Mouse (Mus musculus) midbrain, embryonic 10.5 days (tissue): Measurements from ENCODE around the gene Lta. TPM values are rescaled to one million over a fixed set of nuclear protein-coding genes. Genes with fewer than 3 reads are reported as not detected.
A peak's percentile ranks its signal among the peaks of the same experiment; 100 is the strongest.

Experiments
- DNase-seq: peaks from one replicate; pipeline ENCODE4 v3.0.0-alpha.2; 2017; ENCODE audit warnings: low spot score
- H3K27ac ChIP-seq: fragments of 300-500 bp; sonication (generic); replicated peaks from 2 replicates; pipeline ENCODE4 v1.5.1; 2016; ENCODE audit warnings: mild to moderate bottlenecking
- H3K27me3 ChIP-seq: fragments of 300-500 bp; sonication (generic); 2 replicates; pipeline ENCODE4 v1.6.1; 2016; ENCODE audit warnings: low read depth, mild to moderate bottlenecking; ENCODE audit not compliant: poor library complexity, severe bottlenecking
- H3K36me3 ChIP-seq: fragments of 300-500 bp; sonication (generic); 2 replicates; pipeline ENCODE4 v1.6.1; 2016; ENCODE audit warnings: mild to moderate bottlenecking, moderate library complexity
- H3K4me1 ChIP-seq: fragments of 300-500 bp; sonication (generic); 2 replicates; pipeline ENCODE4 v1.6.1; 2016
- H3K4me3 ChIP-seq: fragments of 300-500 bp; sonication (generic); 2 replicates; pipeline ENCODE4 v1.5.1; 2016; ENCODE audit warnings: mild to moderate bottlenecking, moderate library complexity
- H3K9me3 ChIP-seq: fragments of 300-500 bp; sonication (generic); replicated peaks from 2 replicates; pipeline ENCODE4 v1.6.1; 2016; ENCODE audit warnings: mild to moderate bottlenecking
- WGBS: fragments of 180-500 bp; shearing (Covaris S2); methylation state at CpG from one replicate; pipeline ENCODE4 v1.1.7; 2016; 5-methylcytosine and 5-hydroxymethylcytosine counted together
- microRNA-seq: library from miRNA; unstranded; fragments of <30 nt; microRNA quantifications from one replicate; pipeline ENCODE4, GENCODE M21; 2017
- polyA plus RNA-seq: library from polyadenylated mRNA; unstranded; fragments of >200 nt; fragmentation: Nextera tagmentation; extraction: Ambion mirVana; gene quantifications from 2 replicates; pipeline ENCODE4 v1.2.1, GENCODE M21; 2016

The Lta gene
- polyA plus RNA-seq, 1 experiment from 2014 or later: not detected

DNA sequence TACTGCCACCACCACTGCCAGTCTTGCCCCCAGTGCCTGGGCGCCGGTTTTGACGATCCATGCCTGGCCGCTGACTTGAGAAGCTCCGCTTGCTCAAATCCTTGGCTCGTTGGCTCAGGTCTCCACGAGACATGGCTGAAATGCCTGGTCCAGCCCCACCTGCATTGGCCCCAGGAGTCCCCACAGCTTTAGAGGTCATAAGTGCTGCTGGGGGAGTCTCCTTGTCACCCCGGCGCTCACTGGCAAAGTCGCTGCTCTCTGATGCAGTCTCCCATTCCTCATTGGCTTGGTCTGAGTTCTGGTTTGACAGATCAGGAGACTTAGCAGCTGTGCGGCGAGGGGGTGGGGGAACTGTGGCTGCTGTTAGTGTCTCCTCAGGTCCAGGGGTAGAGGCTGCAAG is 49.7 kb downstream of the Lta start:
- no peak for DNase-seq
- Histone ChIP-seq H3K27me3 (no peaks in the 10 kb centered on the region), H3K27ac (no peak overlapping the region), H3K9me3 (no peaks in the 10 kb centered on the region), H3K36me3 (peaks cover 99% of the 10 kb centered on the region), H3K4me3 (peak overlapping the region; percentile 4; the same call in 1 of the 2 replicates), H3K4me1 (no peaks in the 10 kb centered on the region)
- 93% methylated on average over 12 of the region's 12 CpGs for WGBS

DNA sequence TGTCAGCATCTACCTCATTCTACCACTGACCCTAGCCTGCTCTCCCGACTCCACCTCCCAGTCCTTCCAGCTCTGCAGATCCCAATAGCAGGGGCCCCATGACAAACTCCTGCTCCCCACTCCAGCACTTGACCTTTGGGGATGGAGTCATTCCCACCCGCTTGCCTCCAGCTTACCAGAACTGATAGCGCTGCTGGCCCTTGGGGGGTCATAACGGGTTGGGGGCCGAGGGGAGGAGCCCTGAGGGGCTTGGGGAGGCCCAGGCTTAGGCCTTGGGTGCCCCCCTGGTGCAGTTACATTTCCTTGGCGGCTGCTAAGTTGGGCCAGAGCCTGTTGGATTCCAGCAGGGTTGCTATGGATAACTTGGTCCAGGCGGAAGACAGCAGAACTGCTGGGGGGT is 50.5 kb downstream of the Lta start:
- Histone ChIP-seq H3K27me3 (no peaks in the 10 kb centered on the region), H3K36me3 (peaks cover 99% of the 10 kb centered on the region), H3K9me3 (no peaks in the 10 kb centered on the region), H3K4me1 (no peaks in the 10 kb centered on the region), H3K27ac (no peak overlapping the region), H3K4me3 (no peak overlapping the region)
- DNase-seq: no peak
- WGBS: 82% methylated on average over 7 of the region's 7 CpGs

DNA sequence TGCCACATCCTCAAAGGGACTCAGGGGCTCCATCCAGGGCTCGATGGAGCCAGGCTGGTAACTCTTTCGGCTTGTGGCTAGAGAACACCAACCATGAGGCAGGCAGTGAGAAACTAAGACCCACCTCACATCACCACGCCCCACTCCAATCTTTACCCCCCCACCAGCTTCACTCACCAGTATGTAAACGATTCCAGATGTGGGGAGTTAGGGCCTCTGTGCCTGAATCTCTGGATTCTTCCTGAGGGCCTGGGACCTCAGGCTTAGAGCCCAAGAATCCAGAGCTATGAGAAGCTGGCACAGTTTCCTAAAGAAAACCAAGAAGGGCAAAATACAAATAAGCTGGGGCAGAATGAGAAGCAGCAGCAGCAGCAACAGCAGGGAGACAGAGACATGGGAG is 51.2 kb downstream of the Lta start:
- peaks cover 99% of the 10 kb centered on the region for H3K36me3 ChIP-seq
- no peak overlapping the region for H3K4me3 ChIP-seq
- H3K27me3 ChIP-seq: no peaks in the 10 kb centered on the region
- H3K9me3 ChIP-seq: no peaks in the 10 kb centered on the region
- WGBS: 88% methylated on average over 4 of the region's 4 CpGs
- H3K27ac ChIP-seq: no peak overlapping the region
- no peak for DNase-seq
- no peaks in the 10 kb centered on the region for H3K4me1 ChIP-seq

Small RNA genes within 50 kb of the gene (microRNA-seq; reads per million reads assigned to microRNA genes)
- not detected for gene Mir6973a
- gene Mir6974: not detected
- gene Mir6975: 4.8 reads per million, percentile 11 among the genes with 10 or more reads in this experiment
- gene Mir8094: 0.90 reads per million

Other genes with a start within 250 kb of the Lta start
- 0.19 TPM in 1 of 2 replicates, not detected in the other for gene Hspa1b, start 246.1 kb downstream of the Lta start, polyA plus RNA-seq
- 0.27 TPM in 1 of 2 replicates, not detected in the other for gene Gm20481, start 235.4 kb downstream of the Lta start, polyA plus RNA-seq
- gene Hspa1a, start 233.2 kb downstream of the Lta start, polyA plus RNA-seq: 1.3 and 1.6 TPM in 2 replicates
- gene Hspa1l, start 232.6 kb downstream of the Lta start, polyA plus RNA-seq: 0.71 and 0.81 TPM in 2 replicates
- 307 and 337 TPM in 2 replicates for gene Lsm2, start 223.5 kb downstream of the Lta start, polyA plus RNA-seq
- 177 and 210 TPM in 2 replicates for gene Vars, start 204.4 kb downstream of the Lta start, polyA plus RNA-seq
- 0.19 and 0.28 TPM in 2 replicates for gene Vwa7, start 188.8 kb downstream of the Lta start, polyA plus RNA-seq
- gene Sapcd1, start 177.3 kb downstream of the Lta start, polyA plus RNA-seq: 7.1 and 7.7 TPM in 2 replicates
- 5.4 and 6.3 TPM in 2 replicates for gene Msh5, start 158.6 kb downstream of the Lta start, polyA plus RNA-seq
- gene Clic1, start 155.4 kb downstream of the Lta start, polyA plus RNA-seq: 216 and 217 TPM in 2 replicates
- 527 and 597 TPM in 2 replicates for gene Ddah2, start 146.3 kb downstream of the Lta start, polyA plus RNA-seq
- 0.17 TPM in 2 replicates for gene Ly6g6c, start 140.0 kb downstream of the Lta start, polyA plus RNA-seq
- gene Mpig6b, start 139.2 kb downstream of the Lta start, polyA plus RNA-seq: 1.3 TPM in 2 replicates
- 0.32 and 0.59 TPM in 2 replicates for gene Ly6g6e, start 128.4 kb downstream of the Lta start, polyA plus RNA-seq
- 2.0 and 3.5 TPM in 2 replicates for gene Ly6g6d, start 127.3 kb downstream of the Lta start, polyA plus RNA-seq
- 0.70 and 0.86 TPM in 2 replicates for gene Ly6g6f, start 119.7 kb downstream of the Lta start, polyA plus RNA-seq
- gene Abhd16a, start 116.1 kb downstream of the Lta start, polyA plus RNA-seq: 56.7 and 68.5 TPM in 2 replicates
- not detected in 2 replicates for gene Ly6g5c, start 97.1 kb downstream of the Lta start, polyA plus RNA-seq
- gene Ly6g5b, start 89.9 kb downstream of the Lta start, polyA plus RNA-seq: 0.99 and 1.1 TPM in 2 replicates
- gene Gpank1, start 83.9 kb downstream of the Lta start, polyA plus RNA-seq: 33.4 and 34.5 TPM in 2 replicates
- gene Csnk2b, start 83.3 kb downstream of the Lta start, polyA plus RNA-seq: 299 and 306 TPM in 2 replicates
- 9.5 and 9.6 TPM in 2 replicates for gene D17H6S53E, start 79.0 kb downstream of the Lta start, polyA plus RNA-seq
- 0.53 and 0.66 TPM in 2 replicates for gene Apom, start 73.3 kb downstream of the Lta start, polyA plus RNA-seq
- gene Bag6, start 70.2 kb downstream of the Lta start, polyA plus RNA-seq: 56.6 and 67.4 TPM in 2 replicates
- 173 and 198 TPM in 2 replicates for gene Prrc2a, start 40.5 kb downstream of the Lta start, polyA plus RNA-seq
- 4.0 and 5.8 TPM in 2 replicates for gene Aif1, start 29.3 kb downstream of the Lta start, polyA plus RNA-seq
- gene Lst1, start 16.9 kb downstream of the Lta start, polyA plus RNA-seq: 5.0 and 8.3 TPM in 2 replicates
- 0.10 TPM in 1 of 2 replicates, not detected in the other for gene Ltb, start 10.9 kb downstream of the Lta start, polyA plus RNA-seq
- 0.07 TPM in 1 of 2 replicates, not detected in the other for gene Tnf, start 3.3 kb downstream of the Lta start, polyA plus RNA-seq
- gene Gm16181, start 15.5 kb upstream of the Lta start, polyA plus RNA-seq: 0.25 and 0.37 TPM in 2 replicates
- 9.7 and 11.8 TPM in 2 replicates for gene Atp6v1g2, start 28.3 kb upstream of the Lta start, polyA plus RNA-seq
- 9.9 and 11.7 TPM in 2 replicates for gene Nfkbil1, start 30.4 kb upstream of the Lta start, polyA plus RNA-seq
- gene Ddx39b, start 36.4 kb upstream of the Lta start, polyA plus RNA-seq: 682 and 724 TPM in 2 replicates
- 55.3 and 61.1 TPM in 2 replicates for gene H2-D1, start 57.4 kb upstream of the Lta start, polyA plus RNA-seq
- gene H2-Q1, start 115.1 kb upstream of the Lta start, polyA plus RNA-seq: not detected in 2 replicates
- gene H2-Q2, start 136.9 kb upstream of the Lta start, polyA plus RNA-seq: 0.25 and 0.38 TPM in 2 replicates
- gene H2-Q4, start 174.3 kb upstream of the Lta start, polyA plus RNA-seq: 2.9 and 3.1 TPM in 2 replicates
- gene H2-Q6, start 219.5 kb upstream of the Lta start, polyA plus RNA-seq: 1.5 and 1.9 TPM in 2 replicates
- gene H2-Q7, start 233.8 kb upstream of the Lta start, polyA plus RNA-seq: 16.0 and 17.5 TPM in 2 replicates